Mouse (Mus musculus): ENCODE measurements at regions not wholly inside any gene's neighbourhood (a gene's known extent, or its start where the extent isn't known, plus 50 kb on each side); places are given as distances from the start of the nearest gene placed in this dataset.
"Not testable (repeated sequence)": the region's sequence is repeated elsewhere in the genome, so short reads cannot be mapped to it uniquely, and the experiment has no call there.

- no peak overlapping the region for H3K27ac ChIP-seq (ENCODE audit: poor library complexity, severe bottlenecking)
- no peak for ATAC-seq (ENCODE audit: insufficient number of reproducible peaks, low FRiP score)
- H3K4me3 ChIP-seq = no peak overlapping the region
- peaks cover 14% of the 10 kb centered on the region; the same call in 1 of the 2 replicates for H3K9me3 ChIP-seq (replicated peaks)
- no peak overlapping the region for H3K9ac ChIP-seq
- no peaks in the 10 kb centered on the region for H3K36me3 ChIP-seq
- H3K4me2 ChIP-seq = no peak overlapping the region
- 85% methylated on average over 2 of the region's 2 CpGs for WGBS
- no peaks in the 10 kb centered on the region for H3K4me1 ChIP-seq (replicated peaks)
- no peaks in the 10 kb centered on the region for H3K27me3 ChIP-seq (replicated peaks)
These were observed 188.1 kb upstream of the Phyhipl start for GRCm38 (mm10) chr10:70843848-70844247.

- H3K36me3 ChIP-seq = no peaks in the 10 kb centered on the region
- H3K4me2 ChIP-seq = no peak overlapping the region
- peaks cover 15% of the 10 kb centered on the region for H3K9me3 ChIP-seq (replicated peaks)
- H3K4me3 ChIP-seq = no peak overlapping the region
- WGBS = 81% methylated on average over 4 of the region's 4 CpGs
- no peak overlapping the region for H3K9ac ChIP-seq
- no peaks in the 10 kb centered on the region for H3K27me3 ChIP-seq (replicated peaks)
- H3K4me1 ChIP-seq (replicated peaks) = no peaks in the 10 kb centered on the region
- no peak overlapping the region for H3K27ac ChIP-seq (ENCODE audit: poor library complexity, severe bottlenecking)
- ATAC-seq (ENCODE audit: insufficient number of reproducible peaks, low FRiP score) = no peak
These were observed 186.5 kb upstream of the Phyhipl start for GRCm38 (mm10) chr10:70842176-70842838.

- not testable (repeated sequence) for H3K4me2 ChIP-seq; H3K4me1 ChIP-seq (replicated peaks); H3K27me3 ChIP-seq (replicated peaks); ATAC-seq (ENCODE audit: insufficient number of reproducible peaks, low FRiP score); H3K27ac ChIP-seq (ENCODE audit: poor library complexity, severe bottlenecking); H3K9ac ChIP-seq; H3K4me3 ChIP-seq; H3K36me3 ChIP-seq
- 88% methylated on average over 2 of the region's 2 CpGs for WGBS
- H3K9me3 ChIP-seq (replicated peaks) = peaks cover 10% of the 10 kb centered on the region
These were observed 185.4 kb upstream of the Phyhipl start for GRCm38 (mm10) chr10:70841179-70841578.

- H3K27me3 ChIP-seq (replicated peaks) = no peaks in the 10 kb centered on the region
- no peak for ATAC-seq (ENCODE audit: insufficient number of reproducible peaks, low FRiP score)
- H3K4me1 ChIP-seq (replicated peaks) = no peaks in the 10 kb centered on the region
- peaks cover 10% of the 10 kb centered on the region for H3K9me3 ChIP-seq (replicated peaks)
- WGBS = 74% methylated on average over 4 of the region's 4 CpGs
- H3K4me2 ChIP-seq = no peak overlapping the region
- H3K27ac ChIP-seq (ENCODE audit: poor library complexity, severe bottlenecking) = no peak overlapping the region
- no peak overlapping the region for H3K9ac ChIP-seq
- H3K4me3 ChIP-seq = no peak overlapping the region
- H3K36me3 ChIP-seq = no peaks in the 10 kb centered on the region
These were observed 182.4 kb upstream of the Phyhipl start for GRCm38 (mm10) chr10:70838147-70838546.

- Histone ChIP-seq H3K36me3 (no peaks in the 10 kb centered on the region), H3K9me3 (replicated peaks) (peaks cover 10% of the 10 kb centered on the region), H3K27ac (ENCODE audit: poor library complexity, severe bottlenecking) (no peak overlapping the region), H3K4me1 (replicated peaks) (no peaks in the 10 kb centered on the region), H3K4me3 (no peak overlapping the region), H3K9ac (no peak overlapping the region), H3K4me2 (no peak overlapping the region), H3K27me3 (replicated peaks) (no peaks in the 10 kb centered on the region)
- WGBS = 71% methylated on average over 6 of the region's 6 CpGs
- no peak for ATAC-seq (ENCODE audit: insufficient number of reproducible peaks, low FRiP score)
These were observed 181.6 kb upstream of the Phyhipl start for GRCm38 (mm10) chr10:70837326-70837725.

GRCm38 (mm10) chr10:70832616-70833015 is 176.9 kb upstream of the Phyhipl start:
- no peak overlapping the region for H3K4me2 ChIP-seq
- no peak for ATAC-seq (ENCODE audit: insufficient number of reproducible peaks, low FRiP score)
- H3K36me3 ChIP-seq = no peaks in the 10 kb centered on the region
- no peak overlapping the region for H3K4me3 ChIP-seq
- no peaks in the 10 kb centered on the region for H3K4me1 ChIP-seq (replicated peaks)
- H3K27me3 ChIP-seq (replicated peaks) = no peaks in the 10 kb centered on the region
- no peak overlapping the region for H3K9ac ChIP-seq
- peaks cover 3% of the 10 kb centered on the region; the same call in 1 of the 2 replicates for H3K9me3 ChIP-seq (replicated peaks)
- H3K27ac ChIP-seq (ENCODE audit: poor library complexity, severe bottlenecking) = no peak overlapping the region
- WGBS = 55% methylated on average over 4 of the region's 4 CpGs

- WGBS = 41% methylated on average over 4 of the region's 4 CpGs
- H3K36me3 ChIP-seq = no peaks in the 10 kb centered on the region
- H3K9me3 ChIP-seq (replicated peaks) = no peaks in the 10 kb centered on the region
- H3K27me3 ChIP-seq (replicated peaks) = no peaks in the 10 kb centered on the region
- no peak for ATAC-seq (ENCODE audit: insufficient number of reproducible peaks, low FRiP score)
- H3K4me1 ChIP-seq (replicated peaks) = no peaks in the 10 kb centered on the region
- H3K4me3 ChIP-seq = no peak overlapping the region
- no peak overlapping the region for H3K9ac ChIP-seq
- no peak overlapping the region for H3K27ac ChIP-seq (ENCODE audit: poor library complexity, severe bottlenecking)
- no peak overlapping the region for H3K4me2 ChIP-seq
These were observed 172.5 kb upstream of the Phyhipl start for GRCm38 (mm10) chr10:70828217-70828616.

GRCm38 (mm10) chr10:70827522-70827921 is 171.8 kb upstream of the Phyhipl start:
- not testable (repeated sequence) for H3K27ac ChIP-seq (ENCODE audit: poor library complexity, severe bottlenecking); ATAC-seq (ENCODE audit: insufficient number of reproducible peaks, low FRiP score); H3K4me2 ChIP-seq; H3K36me3 ChIP-seq; H3K4me1 ChIP-seq (replicated peaks); H3K27me3 ChIP-seq (replicated peaks); H3K4me3 ChIP-seq; H3K9me3 ChIP-seq (replicated peaks); H3K9ac ChIP-seq
- 78% methylated on average over 2 of the region's 2 CpGs for WGBS

GRCm38 (mm10) chr10:70826706-70827105 is 170.9 kb upstream of the Phyhipl start:
- no peak overlapping the region for H3K27ac ChIP-seq (ENCODE audit: poor library complexity, severe bottlenecking)
- H3K4me3 ChIP-seq = no peak overlapping the region
- H3K27me3 ChIP-seq (replicated peaks) = no peaks in the 10 kb centered on the region
- WGBS = 76% methylated on average over 7 of the region's 7 CpGs
- no peaks in the 10 kb centered on the region for H3K9me3 ChIP-seq (replicated peaks)
- no peaks in the 10 kb centered on the region for H3K36me3 ChIP-seq
- H3K9ac ChIP-seq = no peak overlapping the region
- H3K4me1 ChIP-seq (replicated peaks) = no peaks in the 10 kb centered on the region
- no peak for ATAC-seq (ENCODE audit: insufficient number of reproducible peaks, low FRiP score)
- H3K4me2 ChIP-seq = no peak overlapping the region

- Histone ChIP-seq H3K4me3 (no peak overlapping the region), H3K4me1 (replicated peaks) (no peaks in the 10 kb centered on the region), H3K9me3 (replicated peaks) (no peaks in the 10 kb centered on the region), H3K36me3 (no peaks in the 10 kb centered on the region), H3K9ac (no peak overlapping the region), H3K4me2 (no peak overlapping the region), H3K27ac (ENCODE audit: poor library complexity, severe bottlenecking) (no peak overlapping the region), H3K27me3 (replicated peaks) (no peaks in the 10 kb centered on the region)
- no peak for ATAC-seq (ENCODE audit: insufficient number of reproducible peaks, low FRiP score)
- WGBS = 74% methylated on average over 4 of the region's 4 CpGs
These were observed 169.7 kb upstream of the Phyhipl start for GRCm38 (mm10) chr10:70825451-70825850.

- Histone ChIP-seq H3K4me3 (no peak overlapping the region), H3K36me3 (no peaks in the 10 kb centered on the region), H3K9ac (no peak overlapping the region), H3K4me2 (no peak overlapping the region), H3K9me3 (replicated peaks) (no peaks in the 10 kb centered on the region), H3K27ac (ENCODE audit: poor library complexity, severe bottlenecking) (no peak overlapping the region), H3K4me1 (replicated peaks) (no peaks in the 10 kb centered on the region), H3K27me3 (replicated peaks) (no peaks in the 10 kb centered on the region)
- 80% methylated on average over 5 of the region's 5 CpGs for WGBS
- no peak for ATAC-seq (ENCODE audit: insufficient number of reproducible peaks, low FRiP score)
These were observed 168.7 kb upstream of the Phyhipl start for GRCm38 (mm10) chr10:70824461-70824860.

GRCm38 (mm10) chr10:70819951-70820350 is 164.2 kb upstream of the Phyhipl start:
- Histone ChIP-seq H3K27me3 (replicated peaks) (no peaks in the 10 kb centered on the region), H3K9me3 (replicated peaks) (no peaks in the 10 kb centered on the region), H3K27ac (ENCODE audit: poor library complexity, severe bottlenecking) (no peak overlapping the region), H3K36me3 (no peaks in the 10 kb centered on the region), H3K9ac (no peak overlapping the region), H3K4me2 (no peak overlapping the region), H3K4me1 (replicated peaks) (no peaks in the 10 kb centered on the region), H3K4me3 (no peak overlapping the region)
- no peak for ATAC-seq (ENCODE audit: insufficient number of reproducible peaks, low FRiP score)
- WGBS = 66% methylated on average over 2 of the region's 2 CpGs
